Mouse (Mus musculus) central nervous system, embryonic 18 days (tissue): Measurements from ENCODE around the gene Osbpl9. TPM values are rescaled to one million over a fixed set of nuclear protein-coding genes. Genes with fewer than 3 reads are reported as not detected.

Experiments used
- polyA plus RNA-seq: library from polyadenylated mRNA; depleted of rRNA; stranded (reverse); fragments of >200 nt; gene quantifications from 2 replicates; pipeline ENCODE4 v1.2.3, GENCODE M21; 2012; rRNA removed

Osbpl9 gene
- polyA plus RNA-seq: 80.3 and 84.6 TPM in 2 replicates

GRCm38 (mm10) chr4:109201582-109202424 is at the start of gene Osbpl9:
Gene Osbpl9 (minus strand): TSS chr4:109202272.

GRCm38 (mm10) chr4:109234185-109234584 is 32.1 kb upstream of the Osbpl9 start, which contains the start of gene Calr4:
Gene Calr4 (plus strand): TSS chr4:109234485.

Other genes with a start within 250 kb of the Osbpl9 start
- gene Nrd1, start 201.6 kb downstream of the Osbpl9 start, polyA plus RNA-seq: 131 and 159 TPM in 2 replicates
- 0.23 and 0.31 TPM in 2 replicates for gene Calr4, start 32.2 kb upstream of the Osbpl9 start, polyA plus RNA-seq
- gene Eps15, start 78.0 kb upstream of the Osbpl9 start, polyA plus RNA-seq: 63.0 and 71.1 TPM in 2 replicates
- 2.5 and 3.0 TPM in 2 replicates for gene Ttc39a, start 204.4 kb upstream of the Osbpl9 start, polyA plus RNA-seq